Mouse (Mus musculus) gonadal fat pad, adult 2 months (tissue): ENCODE results near the gene Cdkal1. TPM values are rescaled to one million over a fixed set of nuclear protein-coding genes. Genes with fewer than 3 reads are reported as not detected.

Source experiments
- DNase-seq: peaks from one replicate; pipeline ENCODE4 v3.0.0-alpha.2; 2012; ENCODE audit warnings: low read depth
- polyA plus RNA-seq: library from polyadenylated mRNA; depleted of rRNA; stranded (reverse); fragments of >200 nt; gene quantifications from 2 replicates; pipeline ENCODE4 v1.2.3, GENCODE M21; 2012

Gene Cdkal1
- polyA plus RNA-seq, 1 experiment = 2.8 TPM

- DNase-seq = no peak
Observed at GRCm38 (mm10) chr13:29355484-29356157, 499.9 kb downstream of the Cdkal1 start.

DNA sequence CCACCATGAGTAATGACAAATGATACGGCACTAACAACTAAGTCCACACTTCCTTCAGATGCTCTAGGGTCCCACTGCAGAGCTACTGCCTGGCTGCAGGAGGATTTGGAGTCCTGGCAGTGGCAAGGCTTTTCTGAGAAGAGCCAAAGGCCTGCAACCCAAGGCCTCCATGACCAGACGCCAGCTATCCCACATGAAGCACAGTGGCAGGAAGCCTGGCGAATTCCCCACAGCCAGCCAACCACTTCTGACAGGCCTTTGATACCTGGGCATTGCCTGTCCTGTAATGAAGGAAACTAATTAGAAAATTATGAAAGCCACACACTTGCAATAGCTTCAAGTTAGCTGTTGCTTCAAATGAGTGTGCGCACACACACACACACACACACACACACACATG lies 500.5 kb downstream of the Cdkal1 start:
- DNase-seq = no peak

GRCm38 (mm10) chr13:29353888-29354415 lies 501.5 kb downstream of the Cdkal1 start:
- no peak for DNase-seq

DNA sequence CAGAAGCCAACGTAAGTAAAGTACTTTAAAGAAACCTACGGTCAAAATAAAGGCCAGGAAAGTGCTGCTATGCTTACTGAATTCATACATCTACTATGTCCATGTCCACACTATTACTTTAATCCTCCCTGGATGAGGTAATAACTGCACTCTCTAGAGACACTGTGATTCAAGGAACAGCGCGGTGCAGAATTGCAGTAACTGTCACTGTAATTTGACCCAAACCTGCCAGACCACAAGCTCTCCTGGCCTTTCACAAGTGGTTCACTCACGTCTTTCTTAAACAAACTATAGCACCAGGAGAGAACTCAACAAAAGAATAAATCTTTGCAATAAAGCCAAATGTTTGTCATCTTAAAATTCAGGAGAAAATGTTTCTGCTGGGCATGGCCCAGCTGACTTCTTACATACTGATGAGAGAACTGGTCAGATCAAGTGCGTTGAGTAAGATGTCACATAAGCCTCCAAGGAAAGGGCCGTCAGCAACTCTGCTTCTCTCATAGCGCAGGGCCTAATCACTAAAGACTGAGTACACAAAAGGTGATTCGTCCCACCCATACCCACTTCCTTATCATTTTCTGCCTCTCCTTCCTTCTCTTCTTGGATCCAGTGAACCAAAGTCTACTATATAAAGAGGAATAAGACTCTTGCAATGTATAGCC lies 504.3 kb downstream of the Cdkal1 start:
- no peak for DNase-seq

DNA sequence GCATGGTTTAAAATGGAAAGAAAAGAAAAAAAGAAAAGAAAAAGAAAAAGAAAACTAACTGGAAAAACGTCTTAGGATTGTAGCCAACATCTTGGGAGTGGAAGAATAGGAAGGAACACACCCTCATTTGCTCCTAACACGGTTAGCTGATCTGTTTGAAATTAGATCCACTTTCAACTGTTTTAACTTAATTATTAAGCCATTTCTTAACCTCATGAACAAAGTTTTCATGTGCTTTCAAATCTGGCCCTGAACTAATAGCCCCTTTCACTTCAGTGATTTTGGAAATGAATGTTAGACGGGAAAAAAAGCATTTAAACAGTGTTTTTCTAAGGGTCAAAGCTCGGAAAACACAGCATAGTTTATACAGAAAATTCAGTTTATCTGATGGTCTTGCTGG lies 505.5 kb downstream of the Cdkal1 start:
- no peak for DNase-seq

- no peak for DNase-seq
Observed at GRCm38 (mm10) chr13:29349386-29349961, 506.0 kb downstream of the Cdkal1 start.

DNA sequence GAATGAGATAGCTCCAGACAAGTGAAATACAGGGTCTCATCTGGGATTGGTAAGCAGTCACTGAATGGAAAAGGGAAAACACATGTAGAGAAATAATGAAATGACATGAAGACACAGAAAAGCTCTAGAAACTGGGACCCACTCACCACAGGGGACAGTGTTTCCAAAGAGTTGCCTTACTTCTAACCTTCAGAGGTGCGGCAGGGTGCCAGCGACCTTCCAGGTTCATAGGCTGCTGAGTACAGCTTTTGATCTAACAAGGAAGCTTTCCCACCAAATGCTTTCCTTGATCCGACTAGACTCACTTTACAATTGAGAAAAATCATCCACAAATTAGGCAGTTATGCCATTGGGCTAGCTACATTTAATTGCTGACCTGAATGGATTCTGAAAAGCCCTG lies 507.1 kb downstream of the Cdkal1 start:
- no peak for DNase-seq

- no peak for DNase-seq
Observed at GRCm38 (mm10) chr13:29332640-29333412, 522.6 kb downstream of the Cdkal1 start.

- no peak for DNase-seq
Observed at GRCm38 (mm10) chr13:29325946-29326345, 529.5 kb downstream of the Cdkal1 start.

- no peak for DNase-seq
Observed at GRCm38 (mm10) chr13:29320421-29320820, 535.1 kb downstream of the Cdkal1 start.

- no peak for DNase-seq
Observed at GRCm38 (mm10) chr13:29317703-29318102, 537.8 kb downstream of the Cdkal1 start.

GRCm38 (mm10) chr13:29316271-29316670 lies 539.2 kb downstream of the Cdkal1 start:
- no peak for DNase-seq

DNA sequence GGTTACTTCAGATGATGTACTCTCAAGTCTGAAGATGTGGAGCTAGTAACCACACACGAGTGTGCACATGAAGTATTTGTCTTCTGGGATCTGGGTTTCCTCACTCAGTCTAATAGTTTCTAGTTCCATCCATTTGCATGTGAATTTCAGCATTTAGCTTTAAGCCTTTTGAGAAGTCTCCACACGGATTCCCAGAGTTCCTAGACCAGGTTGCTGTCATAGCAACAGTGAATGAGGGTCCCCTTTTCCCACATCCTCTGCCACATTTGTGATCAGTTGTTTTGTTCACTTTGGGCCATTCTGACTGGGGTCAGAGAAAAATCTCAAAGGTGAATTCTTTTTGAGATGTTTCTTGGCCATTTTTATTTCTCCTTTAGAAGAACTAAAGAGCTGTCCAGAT lies 543.4 kb downstream of the Cdkal1 start:
- no peak for DNase-seq

- no peak for DNase-seq
Observed at GRCm38 (mm10) chr13:29307420-29307819, 548.1 kb downstream of the Cdkal1 start.

- no peak for DNase-seq
Observed at GRCm38 (mm10) chr13:29292608-29293240, 562.8 kb downstream of the Cdkal1 start.

- DNase-seq = no peak
Observed at GRCm38 (mm10) chr13:29290569-29290968, 564.9 kb downstream of the Cdkal1 start.

DNA sequence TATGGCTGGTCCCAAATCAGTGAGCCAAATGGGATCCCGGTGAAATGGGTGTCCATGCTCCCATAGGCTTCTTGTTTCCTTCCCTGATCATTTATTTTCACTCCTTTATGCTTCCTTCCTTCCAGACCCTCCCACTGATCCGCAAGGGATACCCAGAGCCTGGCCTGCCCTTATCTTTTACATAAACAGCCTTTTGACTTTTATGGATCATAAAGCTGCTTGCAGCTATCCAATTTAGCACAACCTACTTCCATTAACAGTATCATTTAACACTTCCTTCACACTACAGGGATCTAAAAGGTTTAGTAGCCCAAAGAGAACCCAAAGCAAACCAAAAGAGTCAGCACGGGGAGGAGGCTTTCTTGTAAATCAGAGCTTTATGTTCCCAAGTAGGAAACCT lies 570.4 kb downstream of the Cdkal1 start:
- no peak for DNase-seq

DNA sequence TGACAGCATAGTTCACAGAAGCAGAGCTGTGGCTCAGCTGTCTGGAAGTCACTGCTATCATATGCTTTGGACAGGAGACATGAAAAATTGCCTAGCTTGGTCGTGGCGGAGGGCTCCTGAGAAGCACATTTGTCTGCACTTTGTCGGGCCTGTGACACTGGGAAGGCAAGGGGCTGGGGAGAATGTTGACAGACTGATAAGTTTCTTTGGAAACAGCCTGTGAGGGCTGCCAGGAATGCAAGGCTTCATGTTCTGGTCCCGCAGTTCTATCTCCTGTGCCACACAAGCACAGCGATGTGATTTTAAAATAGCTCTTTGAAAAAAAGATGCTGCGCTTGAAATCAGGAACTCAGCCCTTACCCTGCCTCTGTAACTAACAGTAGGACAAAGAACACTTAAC lies 573.9 kb downstream of the Cdkal1 start:
- no peak for DNase-seq

DNA sequence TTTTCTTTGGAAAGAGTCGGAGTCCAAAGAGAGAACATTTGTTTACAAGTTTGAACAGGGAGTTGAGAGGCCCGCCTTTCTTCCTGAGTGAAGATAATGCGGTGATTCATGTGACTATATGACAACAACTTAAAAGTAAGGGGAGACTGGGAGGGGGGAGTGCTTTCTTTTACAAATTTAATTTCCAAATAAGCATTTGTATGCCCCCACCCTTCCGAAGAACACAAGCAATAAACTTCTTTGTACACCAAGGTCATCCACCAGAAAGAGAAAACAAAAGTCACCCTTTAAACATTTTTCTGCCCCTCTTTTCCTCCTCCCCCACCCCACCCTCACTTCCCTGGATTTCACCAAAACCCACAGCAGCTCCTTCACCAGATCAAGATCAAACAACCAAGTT lies 577.3 kb downstream of the Cdkal1 start:
- DNase-seq = no peak

GRCm38 (mm10) chr13:29274296-29274695 lies 581.2 kb downstream of the Cdkal1 start:
- DNase-seq = no peak

GRCm38 (mm10) chr13:29273693-29274221 lies 581.7 kb downstream of the Cdkal1 start:
- DNase-seq = no peak
